Mouse (Mus musculus) inflammation-experienced regulatory T-cells, adult 16 weeks (primary cell): Measurements from ENCODE around the gene Matn3. TPM values are rescaled to one million over a fixed set of nuclear protein-coding genes. Genes with fewer than 3 reads are reported as not detected.

Experiments used
- polyA plus RNA-seq: library from polyadenylated mRNA; unstranded; fragments of 100-300 nt; shearing (Covaris generic); gene quantifications from one replicate; pipeline ENCODE4 v1.2.1, GENCODE M21; 2017

Gene Matn3
- not detected for polyA plus RNA-seq

GRCm38 (mm10) chr12:8947714-8948464, at the start of gene Matn3:
Gene Matn3, plus strand, starts transcription at chr12:8947929.

GRCm38 (mm10) chr12:8921394-8922368, 26.0 kb upstream of the Matn3 start, which contains the start of gene Laptm4a:
Gene Laptm4a, plus strand, starts transcription at chr12:8921664.

GRCm38 (mm10) chr12:8973820-8974465, 26.2 kb downstream of the Matn3 start, which contains the start of gene Wdr35:
Gene Wdr35, plus strand, starts transcription at chr12:8973892.

Other genes starting within 250 kb of the Matn3 start
- gene Sdc1, start 176.6 kb upstream of the Matn3 start, polyA plus RNA-seq = 0.33 TPM
- 194 TPM for gene Laptm4a, start 26.3 kb upstream of the Matn3 start, polyA plus RNA-seq
- 5.1 TPM for gene Wdr35, start 26.0 kb downstream of the Matn3 start, polyA plus RNA-seq
- 15.0 TPM for gene Ttc32, start 82.1 kb downstream of the Matn3 start, polyA plus RNA-seq